Mouse (Mus musculus) myocyte (in vitro differentiated cells): ENCODE data around the gene Mrpl18.

Experiments
- MAX ChIP-seq: IDR thresholded peaks from one replicate; pipeline ENCODE4 v1.6.1; 2011; ENCODE audit warnings: low read depth, mild to moderate bottlenecking, control low read depth
- MYOD1 ChIP-seq, 3 experiments: IDR thresholded peaks; one replicate each; pipeline ENCODE4 v1.6.1; 2011; ENCODE audit warnings: control low read depth in 2 of 3, low read depth in 2 of 3, mild to moderate bottlenecking in 2 of 3, moderate library complexity in 1 of 3; ENCODE audit not compliant: insufficient read length in 2 of 3, control insufficient read depth in 1 of 3
- POLR2A ChIP-seq: IDR thresholded peaks from one replicate; pipeline ENCODE4 v1.6.1; 2011; ENCODE audit warnings: low read depth, mild to moderate bottlenecking, control low read depth, moderate library complexity; ENCODE audit not compliant: insufficient read length
- SRF ChIP-seq: IDR thresholded peaks from one replicate; pipeline ENCODE4 v1.6.1; 2011; ENCODE audit warnings: low read depth; ENCODE audit not compliant: control insufficient read depth, insufficient read length
- TCF3 ChIP-seq: IDR thresholded peaks from one replicate; pipeline ENCODE4 v1.6.1; 2011; ENCODE audit warnings: low read depth, control low read depth; ENCODE audit not compliant: insufficient read length
- USF1 ChIP-seq: IDR thresholded peaks from one replicate; pipeline ENCODE4 v1.6.1; 2011; ENCODE audit warnings: low read depth, mild to moderate bottlenecking, control low read depth, moderate library complexity

DNA sequence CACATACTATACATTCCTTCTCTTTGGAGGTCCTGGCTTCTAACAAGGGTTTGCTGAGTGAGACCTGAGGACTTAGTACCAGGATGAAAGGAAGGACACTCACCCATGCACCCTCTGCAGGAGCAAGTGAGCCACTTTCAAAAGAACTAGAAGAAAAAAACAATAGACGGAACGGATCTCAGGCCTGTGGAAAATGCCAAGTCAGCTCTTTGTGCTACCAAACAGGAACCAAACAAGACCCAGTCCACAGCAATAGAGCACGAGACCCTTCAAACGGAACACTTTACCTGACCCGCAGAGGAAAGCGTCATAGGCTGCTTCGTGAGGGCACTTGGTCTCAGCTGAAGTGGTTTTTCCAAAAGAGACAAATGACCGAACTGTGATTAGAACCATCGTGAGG is 24.1 kb downstream of the Mrpl18 start:
- TF ChIP-seq MYOD1 (IDR thresholded peaks at IDR 0.05; ENCODE audit: control insufficient read depth in 1 of 3, insufficient read length in 2 of 3, low read depth in 2 of 3) (no peak), POLR2A (no peak), SRF (no peak), USF1 (no peak), MAX (no peak), TCF3 (no peak)
